Mouse (Mus musculus) G1E (cell line): Measurements from ENCODE around the gene Thy1.

Experiments
- CTCF ChIP-seq: IDR thresholded peaks from 2 replicates; pipeline ENCODE4 v1.5.1; 2012; ENCODE audit warnings: low read depth, low read length, inconsistent platforms, mixed read lengths
- GATA1 ChIP-seq: IDR thresholded peaks from 2 replicates; pipeline ENCODE4 v1.6.1; 2012; ENCODE audit warnings: borderline replicate concordance, low read length, inconsistent platforms, mixed read lengths
- POLR2AphosphoS5 ChIP-seq: IDR thresholded peaks from 2 replicates; pipeline ENCODE4 v1.6.1; 2012; ENCODE audit warnings: low read depth, low read length, inconsistent platforms; ENCODE audit not compliant: insufficient replicate concordance
- TAL1 ChIP-seq: conservative IDR thresholded peaks from 2 replicates; pipeline ENCODE4 v1.6.1; 2012; ENCODE audit warnings: low read depth, low read length, inconsistent platforms, mixed read lengths

GRCm38 (mm10) chr9:44042836-44043707 lies at the start of gene Thy1:
- no peak for TF ChIP-seq CTCF
- no peak for TF ChIP-seq GATA1
- no peak for TF ChIP-seq TAL1
- no peak for TF ChIP-seq POLR2AphosphoS5
